Mouse (Mus musculus) adrenal gland (tissue): Measurements from ENCODE around the gene Smarcd3.

Experiments
- intact Hi-C: fragments of 180-260 bp; cut with DNase I; formaldehyde crosslinking; loops from one replicate; pipeline ENCODE4 v1.15.1; 2025

Gene Smarcd3

DNA sequence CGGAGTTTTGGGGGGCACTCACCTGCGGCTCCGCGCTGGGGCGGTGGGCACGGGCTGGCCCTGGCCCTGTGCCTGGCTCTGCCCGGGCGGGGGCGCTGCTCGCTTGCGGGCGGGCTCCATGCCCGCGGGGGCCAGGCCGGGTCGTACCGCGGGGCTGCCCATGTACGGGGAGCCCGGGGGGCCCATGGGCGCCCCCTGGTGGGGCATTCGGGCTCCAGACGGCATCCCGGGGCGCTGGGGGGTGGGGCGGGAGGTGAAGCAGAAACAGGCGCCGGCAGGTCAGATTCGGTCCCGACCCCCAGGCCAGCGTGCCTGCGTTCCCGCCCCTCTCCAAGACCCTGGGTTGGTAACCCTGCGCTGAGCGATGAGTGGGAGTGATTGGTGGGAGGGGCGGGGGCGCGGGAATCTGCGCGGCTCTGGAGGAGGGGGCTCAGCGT is 25.6 kb downstream of the Smarcd3 start:
- intact Hi-C loops, result loop anchor here (5.0 kb wide), 1 partner anchor 54 kb away; no protein-coding TSS in a partner anchor

DNA sequence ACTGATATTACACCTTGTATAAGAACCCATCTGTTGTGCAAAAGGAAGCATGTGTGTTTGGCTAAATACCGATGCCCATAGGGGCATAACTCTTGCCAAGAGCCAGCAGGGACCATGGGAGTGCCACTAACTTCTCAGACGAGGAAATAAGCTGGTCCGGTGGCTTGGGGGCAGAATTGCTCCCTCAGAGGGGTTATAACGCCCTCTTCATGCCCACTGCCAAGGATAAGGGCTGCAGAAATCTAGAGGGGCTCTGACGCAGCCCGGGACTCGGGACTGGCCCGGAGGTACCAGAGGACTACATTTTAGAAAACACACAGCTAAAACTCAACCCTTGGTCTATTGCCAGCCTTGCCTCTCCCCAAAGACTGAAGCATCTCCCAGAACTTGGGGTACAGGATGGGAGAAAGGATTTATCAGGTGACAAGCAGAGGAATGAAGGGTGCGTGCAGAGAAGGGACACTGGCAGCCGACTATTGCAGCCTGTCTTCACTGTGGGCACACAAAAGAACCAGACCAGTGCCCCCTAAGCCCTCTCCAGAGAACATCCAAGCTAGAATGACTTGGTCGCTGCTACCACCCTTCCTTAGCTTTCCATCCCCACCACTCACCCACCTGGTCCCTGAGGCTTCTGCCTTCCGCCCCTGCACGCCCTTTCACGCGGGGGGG is 26.2 kb downstream of the Smarcd3 start:
- intact Hi-C loops, result loop anchor here (5.0 kb wide), 1 partner anchor 54 kb away; no protein-coding TSS in a partner anchor

DNA sequence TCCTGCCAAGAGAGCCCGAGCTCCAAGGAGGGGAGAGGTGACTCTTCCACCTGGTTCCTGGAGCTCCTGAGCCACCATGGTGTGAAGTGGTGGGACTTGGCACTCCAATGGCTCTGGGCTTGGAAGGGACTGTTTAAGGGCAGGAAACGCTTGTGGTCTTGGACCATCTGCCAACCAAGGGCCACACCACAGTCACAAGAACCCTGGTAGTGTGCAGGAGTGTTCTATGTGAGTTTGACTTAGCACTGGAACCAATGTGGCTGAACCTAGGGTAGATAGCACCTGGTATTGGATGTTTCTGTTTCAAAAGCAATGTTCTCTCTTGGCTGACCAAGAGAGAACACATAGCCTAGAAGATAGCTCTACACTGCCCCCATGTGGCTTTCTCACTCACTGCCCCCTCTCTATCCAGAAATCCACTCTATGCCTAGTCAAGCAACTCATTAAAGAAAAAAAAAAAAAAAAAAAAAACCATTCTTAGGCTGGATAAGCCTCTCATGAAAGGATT is 26.9 kb downstream of the Smarcd3 start:
- intact Hi-C loops, result loop anchor here (5.0 kb wide), 1 partner anchor 55 kb away; no protein-coding TSS in a partner anchor

DNA sequence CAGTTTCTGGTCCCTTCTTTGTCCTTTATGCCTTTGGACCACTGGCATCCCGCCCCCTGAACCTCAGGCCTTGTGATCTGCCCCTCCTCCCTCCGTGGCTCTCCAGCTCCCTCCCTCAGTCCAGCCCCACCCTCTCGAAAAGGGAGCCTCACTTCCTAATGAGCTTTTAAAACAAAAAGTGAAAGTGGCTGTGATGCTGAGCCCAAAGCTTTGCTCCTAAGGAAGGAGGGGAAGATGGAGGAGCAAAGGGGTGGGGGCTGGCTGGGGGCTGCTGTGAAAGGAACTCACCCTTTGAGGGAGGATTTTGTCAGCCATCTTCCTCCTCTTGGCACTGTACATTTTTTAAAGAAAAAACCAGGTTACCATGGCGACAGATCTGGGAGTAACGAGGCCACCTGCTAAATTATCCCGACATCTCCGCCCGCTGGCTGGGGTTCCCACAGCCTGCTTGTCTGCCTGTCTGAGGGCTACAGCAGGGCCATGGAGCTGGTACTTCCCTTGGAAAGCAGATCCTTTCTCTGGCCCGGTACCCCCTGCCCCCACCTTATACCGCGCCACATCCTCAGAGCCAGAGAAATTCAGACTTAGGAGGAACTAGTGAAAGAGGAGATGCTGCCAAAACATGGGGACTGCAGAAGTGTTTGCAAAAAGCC is 27.6 kb downstream of the Smarcd3 start:
- intact Hi-C loops, result loop anchor here (5.0 kb wide), 1 partner anchor 56 kb away; no protein-coding TSS in a partner anchor

DNA sequence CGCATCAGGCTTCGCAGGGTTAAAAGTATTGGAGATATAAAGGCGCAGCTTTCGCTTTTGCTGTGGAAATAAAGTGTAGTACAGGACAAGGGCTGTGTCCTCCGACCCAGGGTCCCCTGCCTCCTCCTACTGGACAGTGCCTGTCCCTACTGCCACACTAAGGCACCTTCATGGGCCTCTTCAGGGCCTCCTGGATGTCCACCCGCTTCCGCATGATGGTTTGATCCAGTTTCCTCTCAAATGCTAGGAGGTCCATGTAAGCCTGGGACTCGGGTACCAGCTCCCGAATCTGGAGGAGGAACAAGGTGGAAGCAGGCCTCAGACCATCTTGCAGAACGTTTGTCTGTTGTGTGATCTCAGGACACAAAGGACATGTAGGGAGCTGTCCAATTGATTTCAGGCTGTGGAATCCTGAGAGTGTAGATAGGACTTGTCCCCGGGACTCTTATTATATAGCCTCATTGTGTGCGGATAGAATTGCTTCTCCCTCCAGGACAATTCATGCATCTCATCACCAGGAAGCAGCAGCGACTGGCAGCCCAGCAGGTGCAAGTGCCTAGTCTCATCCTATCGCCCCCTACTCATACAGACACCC is 28.3 kb downstream of the Smarcd3 start:
- intact Hi-C loops, result loop anchor here (5.0 kb wide), 1 partner anchor 56 kb away; no protein-coding TSS in a partner anchor

DNA sequence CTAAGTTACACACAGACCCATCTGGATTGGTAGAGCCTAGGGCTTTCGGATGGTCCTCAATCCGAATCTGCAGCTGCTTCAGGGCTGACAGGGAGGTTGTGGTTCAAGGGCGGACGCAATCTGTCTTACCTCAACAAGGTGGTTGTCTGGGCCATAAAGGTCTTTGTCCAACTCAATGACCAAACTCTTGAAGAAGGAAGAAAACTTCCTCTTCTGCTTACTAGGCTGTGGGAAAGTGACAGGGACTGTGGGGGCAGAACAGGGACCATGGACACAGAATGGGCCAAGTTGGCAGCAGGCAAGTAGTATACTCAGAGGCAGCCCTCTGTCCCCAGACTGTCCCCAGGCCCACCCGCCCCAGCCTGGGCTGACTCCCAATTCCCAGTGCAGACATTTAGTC is 28.9 kb downstream of the Smarcd3 start:
- intact Hi-C loops, result loop anchor here (5.0 kb wide), 1 partner anchor 57 kb away; no protein-coding TSS in a partner anchor

DNA sequence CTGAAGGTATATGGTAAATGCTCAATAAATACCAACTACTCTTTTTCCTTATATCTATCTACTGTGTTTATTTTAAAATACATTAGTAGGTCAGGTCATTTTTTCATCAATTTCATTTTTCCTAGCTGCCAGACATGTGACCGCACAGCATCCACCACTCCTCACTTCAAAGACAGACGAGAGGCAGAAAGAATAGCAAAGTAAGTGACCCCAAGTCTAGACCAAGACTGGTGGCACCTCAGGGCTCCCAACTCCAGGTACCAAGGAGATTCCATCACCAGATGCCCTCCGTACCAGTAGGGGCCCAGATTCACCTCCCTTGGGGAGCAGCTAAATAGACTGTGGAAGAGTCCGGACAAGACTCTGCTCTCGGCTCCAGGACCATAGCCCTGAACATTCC is 29.9 kb downstream of the Smarcd3 start:
- intact Hi-C loops, result loop anchor here (5.0 kb wide), 1 partner anchor 62 kb away; no protein-coding TSS in a partner anchor

DNA sequence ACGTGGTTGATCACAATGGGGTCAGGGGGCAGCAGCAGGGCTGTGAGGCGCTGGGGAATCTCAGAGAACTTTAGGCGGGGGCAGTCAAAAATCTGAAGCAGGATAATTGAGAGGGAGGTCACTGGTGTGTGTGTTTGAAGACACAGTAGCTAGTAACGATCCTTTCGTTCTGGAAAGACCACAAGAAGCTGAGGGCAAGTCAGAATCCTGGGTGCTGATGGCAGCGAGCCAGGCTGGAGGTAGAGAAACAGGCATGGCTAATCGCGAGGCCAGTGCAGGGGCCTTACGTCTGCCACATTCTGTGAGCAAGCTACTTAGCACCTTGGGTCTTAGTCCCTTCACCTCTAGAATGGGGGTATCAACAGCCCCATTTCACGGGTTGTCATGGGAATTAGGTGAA is 30.3 kb downstream of the Smarcd3 start:
- intact Hi-C loops, result loop anchor here (5.0 kb wide), 1 partner anchor 62 kb away; no protein-coding TSS in a partner anchor

DNA sequence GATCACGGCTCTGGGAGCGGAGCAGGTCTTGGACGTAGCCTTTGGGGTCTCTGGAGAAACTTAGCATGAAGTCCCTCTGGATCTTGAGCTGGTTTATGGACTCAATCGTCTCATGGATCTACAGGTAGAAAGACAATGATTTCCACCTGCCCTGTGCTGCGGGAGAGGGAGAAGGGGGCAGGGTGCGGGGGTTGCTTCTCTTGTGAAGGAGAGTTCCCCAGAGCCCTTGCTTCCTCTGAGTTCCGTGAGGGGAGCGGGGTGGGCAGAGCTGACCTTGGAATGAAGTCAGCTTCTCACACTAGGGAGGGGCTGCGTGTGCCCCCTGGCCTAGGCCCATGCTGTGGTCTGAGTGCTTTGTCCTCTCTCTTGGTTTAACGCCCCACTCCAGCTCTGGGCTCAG is 31.0 kb downstream of the Smarcd3 start:
- intact Hi-C loops, result loop anchor here (5.0 kb wide), 1 partner anchor 61 kb away; no protein-coding TSS in a partner anchor

DNA sequence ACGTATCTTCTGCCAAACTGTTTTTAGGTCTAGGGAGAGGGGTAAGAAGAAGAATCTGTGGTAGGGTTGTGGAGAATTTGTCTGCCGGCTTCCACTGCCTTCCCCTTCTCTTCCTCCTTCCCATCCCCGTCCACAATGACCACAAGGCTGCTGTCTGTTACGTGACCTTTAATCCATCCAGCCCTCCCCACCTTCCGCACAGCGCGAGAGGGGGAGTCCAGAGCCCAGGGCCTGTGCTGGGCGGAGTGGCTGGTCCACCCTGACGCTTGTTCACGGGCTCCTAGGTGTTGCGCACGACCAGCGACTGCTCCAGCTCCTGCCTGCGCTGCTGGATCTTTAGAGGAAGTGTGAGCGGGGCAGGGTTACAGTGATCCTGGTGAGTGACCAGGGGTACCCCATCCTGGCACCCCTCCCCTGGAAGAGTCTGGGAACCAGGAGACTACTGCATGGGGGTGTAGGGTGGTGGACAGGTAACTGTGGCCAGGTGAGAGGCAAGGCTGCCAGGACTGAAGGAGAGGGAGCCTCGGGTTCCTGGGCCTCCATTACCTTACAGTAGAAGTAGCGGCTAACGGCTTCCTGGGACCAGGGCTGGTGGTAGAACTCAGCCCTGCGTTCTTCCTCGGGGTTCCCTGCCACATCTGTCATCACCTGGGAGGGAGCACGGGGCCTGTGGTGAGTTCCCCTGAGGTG is 31.6 kb downstream of the Smarcd3 start:
- intact Hi-C loops, result loop anchor here (5.0 kb wide), 1 partner anchor 60 kb away; no protein-coding TSS in a partner anchor

DNA sequence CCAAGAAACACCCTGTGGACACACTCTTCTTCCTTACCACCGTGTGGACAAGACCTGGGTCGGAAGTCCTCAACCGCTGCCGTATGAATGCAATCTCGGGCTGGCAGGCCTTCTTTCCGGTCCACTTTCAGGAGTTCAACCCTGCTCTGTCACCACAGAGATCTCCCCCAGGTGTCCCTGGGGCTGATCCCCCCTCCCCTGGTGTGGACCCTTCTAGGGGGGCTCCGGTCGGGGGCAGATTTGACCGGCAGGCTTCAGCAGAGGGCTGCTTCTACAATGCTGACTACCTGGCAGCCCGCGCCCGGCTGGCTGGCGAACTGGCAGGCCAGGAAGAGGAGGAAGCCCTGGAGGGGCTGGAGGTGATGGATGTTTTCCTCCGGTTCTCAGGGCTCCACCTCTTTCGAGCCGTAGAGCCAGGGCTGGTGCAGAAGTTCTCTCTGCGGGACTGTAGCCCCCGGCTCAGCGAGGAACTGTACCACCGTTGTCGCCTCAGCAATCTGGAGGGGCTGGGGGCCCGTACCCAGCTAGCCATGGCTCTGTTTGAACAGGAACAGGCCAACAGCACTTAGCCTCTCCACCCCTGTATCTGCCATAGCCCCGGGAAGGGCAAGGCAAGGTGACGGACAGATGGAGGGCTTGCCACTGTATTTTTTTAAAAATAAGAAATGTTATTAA is 32.3 kb downstream of the Smarcd3 start:
- intact Hi-C loops, result loop anchor here (5.0 kb wide), 1 partner anchor 60 kb away; no protein-coding TSS in a partner anchor

DNA sequence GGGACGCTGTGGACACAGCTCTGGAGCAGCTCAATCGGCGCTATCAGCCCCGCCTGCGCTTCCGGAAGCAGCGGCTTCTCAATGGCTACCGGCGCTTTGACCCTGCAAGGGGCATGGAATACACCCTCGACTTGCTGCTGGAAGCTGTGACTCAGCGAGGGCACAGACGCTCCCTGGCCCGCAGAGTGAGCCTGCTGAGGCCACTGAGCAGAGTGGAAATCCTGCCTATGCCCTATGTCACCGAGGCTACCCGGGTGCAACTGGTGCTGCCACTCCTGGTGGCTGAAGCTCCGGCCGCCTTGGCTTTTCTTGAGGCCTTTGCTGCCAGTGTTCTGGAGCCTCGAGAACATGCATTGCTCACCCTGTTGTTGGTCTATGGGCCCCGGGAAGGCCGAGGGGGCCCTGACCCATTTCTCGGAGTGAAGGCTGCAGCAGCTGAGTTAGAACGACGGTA is 32.9 kb downstream of the Smarcd3 start:
- intact Hi-C loops, result loop anchor here (5.0 kb wide), 1 partner anchor 59 kb away; no protein-coding TSS in a partner anchor

DNA sequence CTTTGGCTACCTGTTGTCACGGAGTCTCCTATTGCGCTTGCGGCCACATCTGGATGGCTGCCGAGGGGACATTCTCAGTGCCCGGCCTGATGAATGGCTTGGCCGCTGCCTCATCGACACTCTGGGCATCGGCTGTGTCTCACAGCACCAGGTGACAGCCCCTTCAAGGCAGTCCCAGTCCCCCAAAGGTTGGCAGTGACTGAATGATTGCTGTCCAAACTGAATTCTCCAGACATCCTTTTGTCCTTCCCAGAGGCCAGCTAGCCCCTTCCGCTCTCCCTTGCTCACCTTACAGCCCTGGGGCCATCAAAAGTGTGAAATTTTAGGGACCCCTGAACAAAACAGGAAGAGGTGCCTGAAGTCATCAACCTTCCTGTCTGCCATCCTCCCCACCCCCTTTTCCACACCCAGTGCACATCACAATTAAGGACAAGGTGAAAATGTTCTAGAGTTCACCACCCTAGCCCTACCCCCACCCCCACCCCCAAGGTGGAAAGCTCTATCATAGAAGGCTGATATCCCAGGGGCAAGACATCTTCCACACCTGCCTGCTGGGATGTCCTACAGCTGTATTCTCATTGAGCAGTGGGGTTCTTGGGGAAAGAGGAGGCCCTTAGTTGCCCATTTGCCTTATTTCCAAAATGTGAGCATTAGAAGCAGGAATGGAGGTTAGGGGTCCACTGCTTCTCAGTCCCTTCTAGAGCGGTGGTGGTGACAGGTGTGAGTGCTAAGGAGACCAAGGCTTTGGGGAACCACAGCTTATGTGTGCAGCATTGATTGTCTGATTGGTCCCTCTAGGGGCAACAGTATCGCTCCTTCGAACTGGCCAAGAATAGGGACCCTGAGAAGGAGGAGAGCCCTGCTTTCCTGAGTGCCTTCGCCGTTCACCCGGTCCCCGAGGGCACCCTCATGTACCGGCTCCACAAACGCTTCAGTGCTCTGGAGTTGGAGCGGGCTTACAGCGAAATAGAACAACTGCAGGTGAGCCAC is 34.4 kb downstream of the Smarcd3 start:
- intact Hi-C loops, result loop anchor here (5.0 kb wide), 1 partner anchor 58 kb away; no protein-coding TSS in a partner anchor

DNA sequence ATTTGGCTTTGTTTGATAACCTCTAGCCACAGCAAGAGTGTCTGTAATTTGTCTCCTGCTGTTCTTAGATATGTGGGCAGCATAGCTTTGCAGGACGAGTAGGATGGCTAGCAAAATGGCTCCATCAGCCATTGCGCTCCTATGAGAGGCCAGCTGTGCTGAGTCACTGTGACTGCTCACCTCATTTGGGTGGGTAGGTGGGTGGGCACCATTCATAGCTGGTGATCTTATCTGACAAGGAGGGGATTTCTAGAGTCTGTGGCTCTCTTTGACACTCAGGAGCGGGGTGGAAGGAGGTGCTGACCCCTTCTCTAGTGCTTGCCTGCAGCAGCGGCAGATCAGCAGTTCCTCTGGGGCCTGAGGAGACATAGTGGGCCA is 37.0 kb downstream of the Smarcd3 start:
- intact Hi-C loops, result no loop called here

DNA sequence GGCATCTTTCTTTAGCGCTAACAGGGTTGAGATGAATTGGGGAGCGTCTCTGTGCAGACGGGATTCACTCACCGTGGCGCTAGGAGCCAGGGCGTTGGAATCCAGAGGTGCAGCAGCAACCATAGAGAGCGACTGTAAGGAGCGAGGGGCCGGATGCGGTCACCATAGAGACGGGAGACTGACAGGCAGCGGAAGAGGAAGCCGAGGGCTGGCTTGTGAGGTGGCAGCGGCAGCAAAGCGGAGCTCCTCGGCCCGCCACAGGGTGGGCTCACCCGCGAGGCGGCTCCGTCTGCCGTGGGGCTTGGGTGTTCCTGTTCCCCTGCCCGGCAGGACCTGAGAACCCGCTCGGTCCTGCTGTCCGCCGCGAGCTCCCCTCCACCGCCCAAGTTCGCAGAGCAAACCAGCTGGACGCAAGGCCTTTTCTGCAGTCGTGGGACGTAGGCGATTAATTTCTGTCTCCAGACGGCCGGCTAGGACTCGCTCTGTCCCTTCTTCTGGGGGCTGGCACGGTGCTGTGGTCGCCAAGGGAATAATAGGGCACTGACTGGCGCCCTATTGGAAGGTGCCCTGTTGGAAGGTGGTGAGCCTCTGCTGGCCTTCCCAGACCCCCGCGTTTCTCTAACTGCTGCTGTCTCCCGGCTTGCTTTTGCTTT is 37.5 kb downstream of the Smarcd3 start, which contains the start of gene Chpf2:
Gene Chpf2, plus strand, starts transcription at position 195 of the 653 bp plus-strand sequence.
- intact Hi-C loops, result no loop called here

DNA sequence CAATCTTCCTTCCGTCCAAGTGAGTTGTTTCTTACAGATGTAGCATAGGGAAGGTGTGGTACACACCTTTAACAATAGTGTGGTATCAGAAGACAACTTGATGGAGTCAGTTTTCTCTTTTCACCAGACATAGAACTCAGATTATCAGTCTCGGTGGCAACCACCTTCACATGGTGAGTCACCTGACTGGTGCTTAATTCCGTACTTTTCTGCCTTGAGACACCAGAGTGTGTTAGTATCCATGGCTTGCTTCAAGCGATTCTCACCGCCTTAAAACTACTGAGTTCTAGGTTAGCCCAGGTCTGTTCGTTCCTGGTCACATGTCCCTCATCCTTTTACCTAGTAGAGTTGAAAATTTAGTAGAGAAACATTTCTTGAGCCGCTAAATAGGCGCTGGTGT is 38.1 kb downstream of the Smarcd3 start:
- intact Hi-C loops, result no loop called here

DNA sequence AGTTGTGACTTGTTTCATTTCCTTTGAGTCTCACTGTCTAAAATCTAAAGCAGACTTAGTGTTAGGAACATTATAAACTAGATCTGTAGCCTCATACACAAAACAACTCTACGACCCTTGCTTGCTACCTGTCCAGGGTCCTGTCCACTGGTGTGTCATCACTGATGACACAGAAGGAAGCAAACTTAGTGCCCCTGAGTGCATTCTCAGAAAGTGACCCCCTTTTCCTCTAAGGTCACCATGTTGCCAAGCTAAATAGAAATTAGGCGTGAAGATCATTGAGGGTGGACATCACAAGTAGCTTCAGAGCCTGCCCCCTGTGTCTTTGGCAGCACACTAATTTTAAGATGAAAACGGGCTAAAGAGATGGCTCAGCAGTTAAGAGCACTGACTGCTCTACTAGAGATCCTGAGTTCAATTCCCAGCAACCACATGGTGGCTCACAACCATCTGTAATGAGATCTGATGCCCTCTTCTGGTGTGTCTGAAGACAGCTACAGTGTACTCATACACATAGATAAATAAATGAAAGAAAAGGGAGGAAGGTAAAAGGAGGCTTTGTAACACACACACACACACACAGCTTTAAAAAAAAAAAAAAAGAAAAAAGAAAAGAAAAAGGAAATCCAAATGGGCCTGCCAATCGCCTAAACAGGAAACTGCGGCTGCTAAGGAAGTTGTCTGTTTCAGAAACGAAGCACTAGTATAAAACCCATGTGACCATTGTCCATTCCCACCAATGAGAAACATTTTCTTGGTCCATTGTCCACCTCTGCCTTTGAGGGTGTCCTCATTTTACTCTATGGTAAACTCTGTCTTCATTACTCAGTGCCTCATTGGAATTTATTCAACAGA is 45.9 kb downstream of the Smarcd3 start:
- intact Hi-C loops, result no loop called here
